Mouse (Mus musculus) thymus, postnatal 14 days (tissue): ENCODE data around the gene Mrpl22.
A peak's percentile ranks its signal among the peaks of the same experiment; 100 is the strongest.

ENCODE experiments used
- DNase-seq: peaks from one replicate; pipeline ENCODE4 v3.0.0; 2021

The Mrpl22 gene

DNA sequence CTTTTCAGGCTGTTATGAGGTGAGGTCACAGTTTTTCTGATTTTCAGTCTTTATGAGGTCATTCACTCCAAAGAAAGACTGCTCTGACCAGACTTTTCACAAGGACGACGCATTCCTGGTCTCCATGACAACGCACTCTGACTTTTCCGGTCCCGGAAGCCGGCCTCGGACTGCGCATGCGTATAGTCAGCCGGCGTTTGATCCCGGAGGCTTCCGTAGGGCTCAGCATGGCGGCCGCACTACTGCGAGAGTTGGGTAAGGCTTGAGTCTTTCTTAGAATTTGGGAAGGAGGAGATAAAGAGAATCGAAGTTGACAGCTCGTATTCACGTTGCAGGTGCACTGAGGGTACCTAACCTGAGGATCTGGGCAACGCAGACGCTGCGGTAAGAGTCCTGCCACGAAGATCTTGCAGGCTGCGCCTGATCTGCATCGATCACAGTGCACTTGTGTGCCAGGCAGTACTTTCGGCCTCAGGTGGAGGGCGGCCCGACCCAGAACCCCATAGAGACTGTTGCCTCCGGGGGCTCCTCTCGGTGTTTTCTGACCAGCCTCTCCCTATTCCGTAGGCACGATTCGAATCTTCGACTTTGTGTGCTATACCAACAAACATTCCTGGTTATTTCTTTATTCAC lies at the start of gene Mrpl22:
TSS of gene Mrpl22 (plus strand) at position 203 of the 633 bp plus-strand sequence.
- peak; percentile 96 for DNase-seq

DNA sequence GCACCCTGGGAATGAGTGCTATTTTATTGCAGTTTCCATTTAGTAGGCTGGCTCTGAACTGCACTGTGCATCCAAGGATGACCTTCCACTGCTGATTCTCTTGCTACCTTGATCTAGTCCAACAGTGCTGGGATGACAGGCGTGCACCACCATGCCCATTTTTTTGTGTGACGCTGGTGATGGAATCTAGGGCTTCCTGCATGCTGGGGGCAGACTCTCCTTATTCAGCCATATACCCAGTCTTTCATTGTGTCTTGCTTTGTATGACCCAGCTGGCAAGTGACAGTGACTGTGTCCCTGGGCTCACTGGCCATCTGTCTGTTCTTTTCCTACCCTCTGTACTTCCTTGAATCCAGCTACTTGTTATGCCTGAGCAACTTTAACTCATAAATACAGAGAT lies 47.8 kb upstream of the Mrpl22 start:
- no peak for DNase-seq

DNA sequence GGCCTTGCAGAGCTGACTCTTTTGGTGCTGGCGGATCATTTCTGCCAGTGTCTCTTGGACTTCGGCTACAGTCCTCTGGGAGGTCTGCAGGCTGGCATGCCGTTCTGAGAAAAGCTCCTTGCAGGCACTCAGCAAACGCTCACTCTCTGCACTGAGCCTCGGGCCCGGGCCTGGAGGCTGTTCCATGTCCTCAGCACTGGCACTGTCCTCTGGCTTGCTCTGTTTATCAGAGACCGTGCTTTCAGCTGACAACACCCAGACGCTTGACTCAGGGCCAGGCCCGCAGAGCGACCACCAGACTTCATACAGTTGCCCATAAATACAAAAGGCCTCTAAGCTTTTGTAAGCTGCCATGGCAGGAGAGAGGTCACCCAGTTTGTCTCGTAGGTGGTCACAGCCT lies 46.4 kb upstream of the Mrpl22 start:
- DNase-seq: no peak

DNA sequence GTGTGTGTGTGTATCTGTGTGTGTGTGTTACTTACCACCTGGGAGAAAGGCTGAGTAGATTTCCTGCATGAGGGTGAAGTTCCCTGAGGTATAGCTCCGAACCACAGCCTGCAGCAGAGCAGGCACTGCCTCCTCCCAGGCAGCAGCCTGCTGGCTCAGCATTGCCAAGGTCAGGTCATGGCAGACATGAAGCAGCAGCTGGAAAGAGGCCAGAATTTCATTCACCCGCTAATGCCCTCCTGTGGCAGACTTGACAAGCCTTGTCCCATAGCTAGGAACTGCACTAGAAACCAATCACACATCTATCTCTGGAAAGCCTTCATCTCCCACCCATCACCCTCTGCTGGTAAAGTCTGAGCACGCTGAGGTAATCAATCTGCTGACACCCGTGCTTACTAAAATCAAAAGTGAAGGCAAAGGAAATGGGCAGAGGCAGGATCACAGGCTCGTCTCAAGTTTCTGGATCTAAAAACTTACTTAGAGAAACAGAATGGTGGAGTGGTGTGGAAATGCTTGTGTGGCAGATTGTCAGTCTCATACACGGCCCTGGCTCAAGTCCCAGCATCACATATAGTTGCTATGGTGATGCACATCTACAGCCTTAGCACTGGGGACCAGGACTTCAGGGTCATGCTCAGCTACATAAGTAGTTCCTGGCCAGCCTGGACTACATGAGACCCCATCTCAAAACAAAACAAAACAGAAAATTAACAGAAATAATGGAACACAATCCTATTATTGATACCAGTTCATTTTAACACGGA lies 44.9 kb upstream of the Mrpl22 start:
- no peak for DNase-seq

DNA sequence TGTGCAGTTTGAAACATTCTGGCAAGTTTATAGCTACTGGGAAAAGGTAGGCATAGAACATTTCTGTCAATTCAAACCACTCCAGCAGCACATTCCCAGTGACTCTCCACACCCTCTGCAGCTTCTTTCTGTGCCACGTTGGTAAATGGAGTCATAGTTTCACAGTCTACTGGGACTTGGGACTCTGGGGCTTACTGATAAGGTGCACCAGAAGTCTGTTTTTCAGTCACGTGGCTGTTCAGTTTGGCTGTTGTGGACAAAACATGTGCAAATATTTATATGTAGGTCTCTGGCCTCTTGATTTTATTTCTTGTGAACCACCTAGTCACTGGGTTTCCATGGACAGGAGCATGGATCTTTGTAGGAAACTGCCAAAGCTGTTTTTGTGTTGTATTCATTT lies 43.9 kb upstream of the Mrpl22 start:
- DNase-seq: no peak

DNA sequence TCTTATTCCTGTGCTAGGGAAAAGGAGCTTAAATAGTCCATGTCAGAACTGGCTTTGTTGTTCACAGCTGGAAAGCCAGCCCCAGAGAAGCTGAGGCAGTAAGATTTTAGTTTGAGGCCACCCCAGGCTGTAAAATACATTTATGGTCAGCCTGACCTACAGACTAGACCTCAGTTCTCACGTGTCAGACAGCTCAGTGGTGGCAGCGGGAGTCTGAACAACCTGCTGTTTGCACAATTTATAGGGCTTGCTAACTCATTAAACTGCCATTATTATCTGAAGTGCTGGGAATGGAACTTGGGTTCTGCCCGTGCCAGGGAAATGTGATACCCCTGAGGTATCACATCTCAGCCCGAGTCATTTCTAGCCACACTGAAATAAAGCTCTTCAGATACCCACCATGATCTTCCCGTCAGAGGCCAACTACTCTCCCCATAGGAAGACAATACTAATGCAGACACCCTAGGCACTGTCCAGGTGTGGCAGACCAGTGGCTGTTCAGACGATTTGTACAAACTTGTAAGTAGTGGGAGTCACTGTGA lies 42.1 kb upstream of the Mrpl22 start:
- no peak for DNase-seq

DNA sequence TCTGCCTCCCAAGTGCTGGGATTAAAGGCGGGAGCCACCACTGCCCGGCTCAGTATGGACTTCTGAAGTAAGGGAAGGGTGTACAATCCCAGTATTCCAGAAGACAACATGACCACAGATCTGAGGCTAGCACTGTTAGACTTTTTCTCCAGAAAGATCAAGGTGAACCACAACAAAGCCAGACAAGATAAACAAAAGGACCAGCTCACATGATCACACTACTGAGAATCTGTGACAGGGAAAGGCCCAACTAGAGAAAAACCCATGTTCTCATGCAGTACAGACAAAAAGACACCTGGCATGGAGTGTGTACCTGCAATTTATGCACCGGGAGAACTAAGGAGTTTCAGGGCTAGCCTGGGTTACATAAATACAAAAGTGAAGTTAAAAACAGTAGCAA lies 39.4 kb upstream of the Mrpl22 start:
- DNase-seq: no peak

DNA sequence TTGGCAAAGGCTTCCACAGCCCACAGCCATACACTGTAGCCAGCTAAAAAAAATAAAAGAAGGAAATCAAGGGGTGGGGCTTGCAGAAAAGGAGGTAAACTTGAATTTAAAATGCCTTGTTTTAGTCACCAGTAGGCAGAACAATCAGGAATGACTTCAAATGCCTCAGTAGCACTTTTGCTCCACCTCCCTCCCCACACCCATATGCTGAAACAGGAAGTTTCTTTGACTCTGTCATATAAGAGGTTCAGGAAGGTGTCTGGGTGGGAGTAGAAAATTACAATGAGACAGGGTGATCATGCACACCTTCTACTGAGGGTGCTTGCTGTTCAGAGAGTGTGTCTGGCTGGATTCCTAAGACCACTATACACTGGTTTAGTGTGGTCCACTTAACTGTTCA lies 36.6 kb upstream of the Mrpl22 start:
- DNase-seq: peak; percentile 56

DNA sequence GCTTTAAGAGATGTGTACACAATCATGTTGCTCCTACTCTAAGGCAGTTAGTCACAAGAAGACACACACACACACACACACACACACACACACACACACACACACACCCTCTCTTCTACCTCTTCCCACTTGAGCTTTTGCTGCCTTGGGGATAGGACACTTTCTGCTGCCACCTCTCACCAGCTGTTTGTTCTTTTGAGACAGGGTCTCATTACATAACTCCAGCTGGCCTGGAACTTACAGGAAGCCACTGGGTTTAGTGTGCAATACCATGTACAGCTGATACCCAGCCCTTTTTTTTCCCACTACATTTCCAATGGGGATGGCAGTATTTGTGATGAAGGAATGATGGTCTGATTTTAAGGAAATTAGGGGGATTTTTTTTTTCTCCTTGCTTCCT lies 36.2 kb upstream of the Mrpl22 start:
- DNase-seq: peak; percentile 21

DNA sequence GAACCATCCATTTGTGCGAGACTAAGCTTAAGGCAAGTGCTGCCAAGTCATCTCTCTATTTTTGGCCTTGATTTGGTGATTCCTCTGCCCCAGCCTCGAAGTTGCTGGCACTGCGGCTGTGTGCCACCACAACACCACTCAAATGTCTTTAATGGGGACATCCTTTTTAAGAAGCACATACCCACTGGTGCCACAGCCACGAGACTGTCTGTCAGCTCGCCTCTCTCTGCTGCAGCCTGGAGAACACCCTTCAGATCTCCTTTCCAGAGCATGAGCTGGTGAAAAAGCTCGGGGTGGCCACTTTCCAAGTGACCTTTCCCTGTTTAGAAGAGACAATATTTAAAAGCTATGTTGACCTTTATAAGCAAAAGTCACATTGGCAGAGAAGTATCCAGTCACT lies 34.8 kb upstream of the Mrpl22 start:
- no peak for DNase-seq

DNA sequence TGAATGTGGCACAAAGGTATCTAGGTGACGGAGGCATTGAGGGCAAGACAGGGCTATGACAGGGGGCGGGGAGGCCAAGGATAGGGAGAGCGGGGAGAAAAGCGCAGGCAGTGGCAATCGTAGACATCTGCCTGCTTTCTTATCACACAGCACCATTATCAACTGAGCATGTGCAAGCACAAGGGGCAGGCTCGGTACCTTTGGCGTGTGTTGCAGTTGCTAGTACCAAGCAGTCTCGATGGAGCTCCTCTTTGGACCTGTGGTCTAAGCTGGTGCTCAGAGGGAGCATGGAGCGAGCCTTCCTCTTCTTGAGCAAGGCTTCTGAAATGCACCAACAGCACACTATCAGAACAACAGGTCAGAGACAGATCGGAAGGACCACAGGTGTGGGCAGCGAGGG lies 32.6 kb upstream of the Mrpl22 start:
- DNase-seq: peak; percentile 59

DNA sequence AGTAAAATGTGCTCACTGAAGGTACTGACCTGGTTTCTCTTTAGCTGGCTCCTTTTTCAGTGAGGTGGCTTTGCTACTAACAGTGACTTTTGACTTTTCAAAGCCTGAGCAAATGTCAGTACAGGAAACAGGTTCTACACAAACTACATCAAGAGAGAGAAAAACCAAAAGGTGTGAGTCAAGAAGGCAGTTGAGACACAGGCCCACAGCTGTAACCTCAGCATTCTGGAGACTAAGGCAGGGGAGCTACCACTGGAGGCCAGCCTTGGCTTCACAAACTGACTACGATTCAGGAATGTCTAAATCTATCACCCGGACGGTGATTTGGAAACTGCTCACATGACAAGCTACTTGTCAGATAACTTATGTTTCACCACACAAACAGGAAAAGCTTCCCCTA lies 32.0 kb upstream of the Mrpl22 start:
- DNase-seq: peak; percentile 54

DNA sequence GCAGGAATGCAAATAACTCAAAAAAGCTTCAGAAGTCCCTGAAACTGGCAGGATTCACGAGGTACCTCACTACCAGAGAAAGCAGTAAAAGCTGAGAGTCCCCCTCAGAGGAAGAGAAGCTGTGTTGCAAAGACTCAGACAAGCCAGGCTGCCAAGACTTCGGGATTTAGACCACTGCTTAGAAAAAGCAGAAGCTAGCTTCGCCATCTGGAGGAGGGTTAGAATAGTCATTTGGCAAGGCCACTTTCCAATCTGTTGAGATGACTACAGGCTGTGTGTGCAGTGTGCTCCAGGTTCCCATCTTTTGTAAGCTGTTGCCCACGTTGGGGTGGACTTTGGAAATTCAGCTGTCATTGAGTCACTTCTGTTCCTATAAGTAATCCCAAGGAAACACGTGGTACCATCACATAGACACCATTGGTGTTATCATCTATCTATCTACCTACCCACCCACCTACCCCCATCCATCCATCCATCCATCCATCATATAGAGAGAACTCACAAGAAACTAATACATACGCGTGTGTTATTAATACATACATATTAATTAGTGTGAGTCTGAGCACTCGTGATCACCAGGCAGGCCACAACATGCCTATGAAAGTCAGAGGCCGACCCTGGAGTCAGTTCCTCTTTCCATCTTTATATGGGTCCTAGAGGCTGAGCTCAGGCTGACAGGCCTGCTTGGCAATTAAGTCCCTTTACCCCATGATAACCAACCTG lies 27.6 kb upstream of the Mrpl22 start:
- DNase-seq: no peak

DNA sequence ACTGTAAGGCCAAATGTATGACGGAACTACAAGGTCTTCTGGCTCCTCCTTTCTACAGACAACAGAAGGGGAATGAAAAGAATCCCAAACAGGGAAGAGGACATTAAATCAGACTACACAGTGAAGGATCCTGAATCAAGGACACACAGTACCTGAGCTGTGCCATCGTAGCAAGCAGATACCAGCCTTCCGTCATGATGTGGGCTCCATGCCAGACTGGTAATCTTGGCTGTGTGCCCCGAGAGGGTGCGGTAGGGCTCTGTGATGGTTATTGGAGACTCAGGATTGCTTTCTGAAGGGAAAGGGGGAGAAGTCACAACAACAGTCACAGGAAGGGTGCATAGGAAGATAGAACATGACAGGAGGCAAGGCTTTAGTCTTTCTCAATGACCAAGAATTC lies 25.2 kb upstream of the Mrpl22 start:
- no peak for DNase-seq

DNA sequence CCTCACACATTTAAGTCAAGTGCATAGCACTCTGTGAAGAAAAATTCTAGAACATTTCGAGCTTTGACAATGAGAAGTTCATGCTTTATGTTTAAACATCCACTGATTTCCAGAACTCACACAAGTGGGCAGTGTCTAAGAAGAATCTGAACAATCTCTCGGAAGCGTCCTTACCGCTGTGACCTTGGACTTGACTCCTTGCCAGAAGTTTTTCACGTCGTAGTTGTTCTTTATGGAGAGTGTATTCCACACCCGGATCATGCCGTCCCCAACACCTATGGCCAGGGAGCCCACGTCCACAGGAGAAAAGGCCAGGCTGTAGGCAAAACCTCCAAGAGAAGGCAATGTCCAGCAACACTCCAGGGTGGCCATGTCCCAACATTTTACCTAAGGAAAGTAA lies 16.0 kb upstream of the Mrpl22 start:
- DNase-seq: no peak

DNA sequence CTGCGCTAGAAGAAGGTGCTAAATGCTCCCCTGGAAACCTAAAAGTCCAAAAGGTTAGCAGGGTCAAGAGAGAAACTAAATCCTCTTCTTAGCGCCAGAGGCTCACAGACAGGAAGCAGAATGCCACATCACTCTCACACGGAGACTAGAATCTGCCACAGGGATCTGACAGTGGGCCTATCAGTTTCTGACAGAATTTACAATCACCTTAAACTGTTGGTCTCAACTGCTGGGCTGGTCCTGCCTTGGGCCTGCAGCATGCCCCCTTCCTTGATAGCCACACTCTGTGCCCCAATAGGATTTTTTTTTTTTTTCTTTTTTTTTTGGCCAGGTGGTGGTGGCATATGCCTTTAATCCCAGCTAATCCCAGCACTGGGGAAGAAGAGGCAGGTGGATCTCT lies 14.6 kb upstream of the Mrpl22 start:
- DNase-seq: no peak

DNA sequence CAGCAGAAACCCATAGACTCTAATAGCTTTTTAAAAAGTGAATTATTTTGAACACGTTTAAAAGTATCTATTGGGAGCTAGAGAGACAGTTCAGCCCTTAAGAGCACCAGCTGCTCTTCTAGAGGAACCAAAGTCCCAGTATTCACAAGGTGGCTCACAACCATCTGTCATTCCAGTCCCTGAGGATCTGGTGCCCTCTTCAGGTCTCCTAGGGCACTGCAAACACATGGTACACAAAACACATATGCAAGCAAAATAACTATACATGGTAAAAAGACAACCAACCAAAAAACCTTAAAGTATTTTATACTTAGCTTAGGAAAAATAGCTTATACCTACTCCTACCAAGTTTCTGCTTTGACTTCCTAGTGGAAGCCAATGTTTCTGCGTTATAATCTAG lies 6.4 kb upstream of the Mrpl22 start:
- DNase-seq: peak; percentile 28

DNA sequence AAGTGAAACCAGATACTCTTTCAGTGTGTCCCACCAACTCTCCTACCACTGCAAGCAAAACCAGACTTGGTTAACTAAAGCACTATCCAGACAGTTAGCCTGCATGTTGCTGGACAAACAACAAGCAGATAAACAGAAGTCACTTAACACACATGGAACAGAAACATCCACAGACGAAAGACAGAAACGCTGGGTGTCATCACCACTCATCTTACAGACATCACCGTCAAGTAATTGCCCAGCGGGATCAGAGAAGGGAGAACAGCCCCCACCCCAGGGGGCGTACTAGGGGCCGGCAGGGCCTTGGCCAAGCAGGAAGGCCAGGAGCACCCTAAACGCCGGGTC lies 3.7 kb upstream of the Mrpl22 start:
- DNase-seq: no peak

DNA sequence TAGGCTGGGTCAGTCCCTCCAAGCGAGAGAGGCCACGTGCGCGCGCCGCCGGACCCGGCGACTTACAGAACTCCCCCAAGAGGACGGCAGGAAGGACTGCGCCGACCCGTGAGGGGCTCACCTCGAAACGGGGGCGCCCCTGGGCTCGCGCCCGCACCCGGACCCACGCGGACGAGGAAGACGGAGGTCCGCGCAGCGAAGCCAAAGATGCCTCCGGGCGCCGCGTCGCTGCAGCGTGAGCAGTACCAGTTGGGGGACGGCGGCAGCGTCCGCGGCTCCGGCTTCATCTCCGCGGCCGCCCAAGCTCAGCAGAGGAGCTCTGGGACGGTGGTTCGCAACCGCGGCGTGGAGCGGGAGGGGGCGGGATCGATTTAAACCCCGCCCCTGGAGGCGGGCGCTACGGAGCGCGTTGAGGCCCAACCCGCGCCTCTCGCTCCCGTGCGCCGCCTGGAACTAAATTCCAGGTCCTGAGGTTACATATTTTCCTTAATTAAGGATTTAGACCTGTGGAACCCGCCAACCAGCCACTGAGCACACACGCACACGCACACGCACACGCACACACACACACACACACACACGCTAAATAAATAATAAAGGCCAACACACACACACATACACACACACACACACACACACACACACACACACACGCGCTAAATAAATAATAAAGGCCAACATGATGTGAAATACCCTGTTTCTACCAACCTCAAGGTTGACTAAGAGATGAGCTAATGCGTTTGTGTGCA lies 3.1 kb upstream of the Mrpl22 start, which contains the start of gene Gemin5:
TSS of gene Gemin5 (minus strand) at position 373 of the 749 bp plus-strand sequence.
- peak; percentile 90 for DNase-seq

DNA sequence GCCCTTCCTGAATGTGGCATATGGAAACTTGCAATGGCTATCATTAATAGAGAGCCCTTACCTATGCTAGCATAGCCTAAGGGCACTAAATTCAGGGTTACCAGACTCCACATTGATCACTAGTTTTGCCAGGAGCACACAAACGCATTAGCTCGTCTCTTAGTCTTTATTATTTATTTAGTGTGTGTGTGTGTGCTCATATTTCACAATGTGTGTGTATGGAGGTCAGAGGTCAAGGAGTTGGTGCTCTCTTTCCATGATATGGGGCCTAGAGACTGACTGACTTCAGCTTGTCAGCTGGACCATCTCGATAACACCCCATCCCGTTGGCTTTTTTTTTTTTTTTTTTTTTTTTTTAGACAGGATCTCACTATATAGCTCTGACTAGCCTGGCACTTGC lies 1.8 kb upstream of the Mrpl22 start:
- DNase-seq: no peak

DNA sequence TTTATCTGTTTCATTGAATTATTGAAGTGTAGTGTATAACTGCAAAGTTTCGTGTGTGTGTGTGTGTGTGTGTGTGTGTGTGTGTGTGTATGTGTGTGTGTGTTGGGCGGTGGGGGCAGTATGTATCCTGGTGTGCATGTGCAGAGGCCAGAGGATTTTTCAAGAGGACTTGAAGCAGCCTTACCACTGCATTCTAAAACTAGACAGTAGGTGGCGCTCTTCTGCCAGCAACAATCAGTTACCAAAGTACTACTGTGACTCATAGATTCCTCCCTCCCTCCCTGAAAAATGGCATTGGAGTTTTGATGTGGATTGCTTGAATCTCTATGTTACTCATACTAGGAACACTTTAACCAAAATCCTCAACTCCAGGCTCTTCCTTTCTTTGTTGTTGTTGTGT lies 8.1 kb downstream of the Mrpl22 start:
- peak; percentile 82 for DNase-seq

DNA sequence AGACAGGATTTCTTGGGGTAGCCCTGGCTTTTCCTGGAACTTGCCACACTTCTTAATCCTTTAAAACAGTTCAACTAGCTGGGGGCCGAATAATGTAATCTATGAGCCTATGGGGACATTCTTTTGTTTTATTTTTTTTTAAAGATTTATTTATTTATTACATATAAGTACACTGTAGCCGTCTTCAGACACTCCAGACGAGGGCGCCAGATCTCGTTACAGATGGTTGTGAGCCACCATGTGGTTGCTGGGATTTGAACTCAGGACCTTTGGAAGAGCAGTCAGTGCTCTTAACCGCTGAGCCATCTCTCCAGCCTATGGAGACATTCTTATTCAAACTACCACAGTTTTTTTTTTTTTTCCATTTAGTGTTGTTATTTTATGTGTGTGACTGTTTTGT lies 8.5 kb downstream of the Mrpl22 start:
- DNase-seq: peak; percentile 49

DNA sequence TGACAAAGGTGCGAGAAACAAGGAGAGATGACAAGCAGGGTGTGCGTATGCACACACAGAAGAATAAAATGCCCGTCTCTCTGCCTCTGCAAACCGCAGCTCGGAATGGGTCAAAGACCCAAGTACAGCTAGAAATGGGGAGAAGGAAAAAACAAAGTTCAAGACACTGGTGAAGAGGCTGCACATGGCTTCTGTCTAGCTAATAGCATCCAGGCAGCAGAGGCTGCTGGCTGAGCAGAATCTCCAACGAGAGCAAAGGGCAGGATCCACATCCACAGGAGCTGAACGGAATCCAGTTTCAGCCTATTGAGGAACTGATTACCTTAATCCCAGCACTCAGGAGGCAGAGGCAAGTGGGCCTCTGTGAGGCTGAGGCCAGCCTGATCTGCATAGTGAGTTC lies 9.3 kb downstream of the Mrpl22 start:
- no peak for DNase-seq
